Mouse (Mus musculus) heart, embryonic 14.5 days (tissue): ENCODE results near the gene Mpi. TPM values are rescaled to one million over a fixed set of nuclear protein-coding genes. Genes with fewer than 3 reads are reported as not detected.

Source experiments
- ATAC-seq: fragments of 200-750 bp; cut with Nextera tagmentation; 2 replicates; pipeline ENCODE4 v1.8.0; 2017; ENCODE audit warnings: low read depth, moderate TSS enrichment; ENCODE audit not compliant: insufficient number of reproducible peaks, insufficient read depth, low FRiP score
- H3K27ac ChIP-seq, 2 experiments: fragments of 200-500 bp in 1 of 2; fragments of 300-500 bp in 1 of 2; sonication (generic) in 1 of 2; replicated peaks in 1 of 2; 2 replicates each; pipeline ENCODE4 v1.5.1; 2012 to 2014; ENCODE audit warnings: low read depth in 2 of 2, low read length in 2 of 2, control low read depth in 1 of 2, mild to moderate bottlenecking in 1 of 2, mixed read lengths in 1 of 2; ENCODE audit not compliant: control insufficient read depth in 1 of 2, insufficient read depth in 1 of 2
- H3K27me3 ChIP-seq: fragments of 300-500 bp; sonication (generic); 2 replicates; pipeline ENCODE4 v1.6.1; 2014; ENCODE audit warnings: mild to moderate bottlenecking, low read length, control low read depth; ENCODE audit not compliant: control insufficient read depth, insufficient read depth
- H3K36me3 ChIP-seq: fragments of 300-500 bp; sonication (generic); 2 replicates; pipeline ENCODE4 v1.6.1; 2014; ENCODE audit warnings: mild to moderate bottlenecking, control low read depth, low read length, mixed read lengths; ENCODE audit not compliant: control insufficient read depth, insufficient read depth
- H3K4me1 ChIP-seq, 2 experiments: fragments of 200-500 bp in 1 of 2; fragments of 300-500 bp in 1 of 2; sonication (generic) in 1 of 2; 2 replicates each; pipeline ENCODE4 v1.6.1; 2012 to 2014; ENCODE audit warnings: low read length in 2 of 2, control low read depth in 1 of 2, mixed read lengths in 1 of 2; ENCODE audit not compliant: control insufficient read depth in 2 of 2, insufficient read depth in 2 of 2
- H3K4me2 ChIP-seq: fragments of 300-500 bp; sonication (generic); 2 replicates; pipeline ENCODE4 v1.6.1; 2014; ENCODE audit warnings: mild to moderate bottlenecking, low read length
- H3K4me3 ChIP-seq, 2 experiments: fragments of 200-500 bp in 1 of 2; fragments of 300-500 bp in 1 of 2; sonication (generic) in 1 of 2; 2 replicates each; pipeline ENCODE4 v1.5.1; 2012 to 2014; ENCODE audit warnings: low read length in 2 of 2, mild to moderate bottlenecking in 2 of 2, control low read depth in 1 of 2, low read depth in 1 of 2, moderate library complexity in 1 of 2; ENCODE audit not compliant: control insufficient read depth in 1 of 2, insufficient read depth in 1 of 2
- H3K9ac ChIP-seq: fragments of 300-500 bp; sonication (generic); 2 replicates; pipeline ENCODE4 v1.6.1; 2014; ENCODE audit warnings: mild to moderate bottlenecking, low read length
- H3K9me3 ChIP-seq: fragments of 300-500 bp; sonication (generic); 2 replicates; pipeline ENCODE4 v1.6.1; 2016; ENCODE audit warnings: low read length, control low read depth; ENCODE audit not compliant: control insufficient read depth
- WGBS: fragments of 180-500 bp; shearing (Covaris S2); extraction: QIAGEN DNeasy Blood & Tissue Kit; methylation state at CpG from one replicate; pipeline ENCODE4 v1.1.7; 2014; 5-methylcytosine and 5-hydroxymethylcytosine counted together
- polyA plus RNA-seq: library from polyadenylated mRNA; unstranded; fragments of >200 nt; fragmentation: Nextera tagmentation; extraction: Ambion mirVana; gene quantifications from 2 replicates; pipeline ENCODE4 v1.2.1, GENCODE M21; 2014

The Mpi gene
- polyA plus RNA-seq, 1 experiment from 2014 or later = 69.2 TPM

GRCm38 (mm10) chr9:57505700-57506099 is 46.9 kb downstream of the Mpi start:
- 3% methylated on average over 8 of the region's 8 CpGs for WGBS
- H3K36me3 ChIP-seq = no peaks in the 10 kb centered on the region
- H3K4me3 ChIP-seq = peak overlapping the region; percentile 10 to 12; a peak in 2 of 4 replicates
- peak overlapping the region; percentile 98 for H3K4me2 ChIP-seq
- H3K27me3 ChIP-seq = peaks cover 38% of the 10 kb centered on the region
- H3K9ac ChIP-seq = peak overlapping the region; percentile 64
- peak; percentile 89 for ATAC-seq
- no peaks in the 10 kb centered on the region for H3K9me3 ChIP-seq
- H3K4me1 ChIP-seq = peaks cover 29 to 49% of the 10 kb centered on the region in 2 experiments
- peak overlapping the region; percentile 83 for H3K27ac ChIP-seq

GRCm38 (mm10) chr9:57504891-57505290 is 47.7 kb downstream of the Mpi start:
- WGBS = 57% methylated on average over 10 of the region's 10 CpGs
- Histone ChIP-seq H3K36me3 (no peaks in the 10 kb centered on the region), H3K9me3 (no peaks in the 10 kb centered on the region), H3K27ac (peak overlapping the region; percentile 83), H3K9ac (peak overlapping the region; percentile 70), H3K4me3 (peak overlapping the region in 1 of 2 experiments; percentile 52; a peak in 1 of 4 replicates), H3K4me1 (peaks cover 29 to 49% of the 10 kb centered on the region in 2 experiments), H3K27me3 (peaks cover 46% of the 10 kb centered on the region), H3K4me2 (peak overlapping the region; percentile 98)
- ATAC-seq = no peak

- 3% methylated on average over 25 of the region's 34 CpGs for WGBS
- Histone ChIP-seq H3K9me3 (no peaks in the 10 kb centered on the region), H3K4me2 (peak overlapping the region; percentile 98), H3K4me1 (peaks cover 29 to 49% of the 10 kb centered on the region in 2 experiments), H3K4me3 (peak overlapping the region; percentile 41 to 52), H3K27ac (peak overlapping the region in 1 of 2 experiments; percentile 83; a peak in 1 of 4 replicates), H3K36me3 (no peaks in the 10 kb centered on the region), H3K9ac (peak overlapping the region; percentile 70), H3K27me3 (peaks cover 52% of the 10 kb centered on the region)
- ATAC-seq = no peak
Measured at GRCm38 (mm10) chr9:57504381-57504700, 48.2 kb downstream of the Mpi start.

GRCm38 (mm10) chr9:57503622-57504380 is 48.8 kb downstream of the Mpi start, which contains the start of gene Rpp25:
Rpp25 (plus strand) TSS chr9:57504026.
- Histone ChIP-seq H3K27ac (peak within 1 kb of the TSS in 1 of 2 experiments; percentile 83; a peak in 2 of 4 replicates), H3K9me3 (no peaks in the 10 kb centered on the region)
- peak; percentile 66; the same call in 1 of the 2 replicates for ATAC-seq

GRCm38 (mm10) chr9:57502911-57503621 is 49.5 kb downstream of the Mpi start:
- peak overlapping the region; percentile 41 to 52 for H3K4me3 ChIP-seq
- no peaks in the 10 kb centered on the region for H3K36me3 ChIP-seq
- peak overlapping the region; percentile 98 for H3K4me2 ChIP-seq
- H3K9ac ChIP-seq = peak overlapping the region; percentile 70
- H3K27me3 ChIP-seq = peaks cover 52% of the 10 kb centered on the region
- no peak for ATAC-seq
- 7% methylated on average over 23 of the region's 23 CpGs for WGBS
- peaks cover 29 to 49% of the 10 kb centered on the region in 2 experiments for H3K4me1 ChIP-seq
- H3K9me3 ChIP-seq = no peaks in the 10 kb centered on the region
- no peak overlapping the region for H3K27ac ChIP-seq

More at GRCm38 (mm10) chr9:57503622-57504380, 48.8 kb downstream of the Mpi start, which contains the start of gene Rpp25:
- under 1% methylated on average over 46 of the region's 46 CpGs for WGBS
- Histone ChIP-seq H3K4me3 (peak within 1 kb of the TSS; percentile 41 to 52), H3K4me2 (peak within 1 kb of the TSS; percentile 98), H3K36me3 (no peaks in the 10 kb centered on the region), H3K9ac (peak within 1 kb of the TSS; percentile 70), H3K27me3 (peaks cover 52% of the 10 kb centered on the region), H3K4me1 (peaks cover 29 to 49% of the 10 kb centered on the region in 2 experiments)

- H3K27ac ChIP-seq = no peak overlapping the region
- H3K4me3 ChIP-seq = peak overlapping the region in 1 of 2 experiments; percentile 18; a peak in 2 of 4 replicates
- no peaks in the 10 kb centered on the region for H3K36me3 ChIP-seq
- H3K27me3 ChIP-seq = peaks cover 52% of the 10 kb centered on the region
- H3K9me3 ChIP-seq = no peaks in the 10 kb centered on the region
- H3K4me2 ChIP-seq = peak overlapping the region; percentile 40
- no peak for ATAC-seq
- WGBS = 13% methylated on average over 20 of the region's 20 CpGs
- H3K9ac ChIP-seq = peak overlapping the region; percentile 16; the same call in 1 of the 2 replicates
- peaks cover 29 to 49% of the 10 kb centered on the region in 2 experiments for H3K4me1 ChIP-seq
Measured at GRCm38 (mm10) chr9:57501861-57502260, 50.7 kb downstream of the Mpi start.

GRCm38 (mm10) chr9:57501452-57501851 is 51.1 kb downstream of the Mpi start:
- peaks cover 52% of the 10 kb centered on the region for H3K27me3 ChIP-seq
- ATAC-seq = no peak
- 0 out of 4 replicates have a peak overlapping the region, but pooled peaks of 1 of the 2 experiments have one; percentile 18 for H3K4me3 ChIP-seq
- H3K27ac ChIP-seq = no peak overlapping the region
- H3K4me2 ChIP-seq = peak overlapping the region; percentile 40
- peak overlapping the region; percentile 16; the same call in 1 of the 2 replicates for H3K9ac ChIP-seq
- no peaks in the 10 kb centered on the region for H3K36me3 ChIP-seq
- H3K4me1 ChIP-seq = peaks cover 29 to 49% of the 10 kb centered on the region in 2 experiments
- H3K9me3 ChIP-seq = no peaks in the 10 kb centered on the region
- WGBS = 23% methylated on average over 13 of the region's 13 CpGs
